Mouse (Mus musculus) Patski (cell line): Measurements from ENCODE around the gene 4632433K11Rik. TPM values are rescaled to one million over a fixed set of nuclear protein-coding genes. Genes with fewer than 3 reads are reported as not detected.
A peak's percentile ranks its signal among the peaks of the same experiment; 100 is the strongest.

Source experiments
- ATAC-seq: fragments of 100-300 bp; one replicate; pipeline ENCODE4 v1.8.0; 2021
- CTCF ChIA-PET: fragments of 350-600 bp; sonication (Branson Sonifier 250); formaldehyde crosslinking; loops from one replicate; lab custom pipeline; 2022; ENCODE audit warnings: inconsistent platforms; lab: Charles Lee
- POLR2A ChIA-PET: fragments of 350-600 bp; sonication (Branson Sonifier 250); formaldehyde crosslinking; loops from one replicate; lab custom pipeline; 2022; ENCODE audit warnings: antibody characterized with exemption, inconsistent platforms; lab: Charles Lee
- DNase-seq: peaks from one replicate; pipeline ENCODE4 v3.0.0-alpha.2; 2011; ENCODE audit warnings: low read depth, low spot score
- H3K27me3 ChIP-seq: fragments of 371-371 bp; one replicate; pipeline ENCODE4 v1.5.1; 2021
- CTCF ChIP-seq: fragments of 100-300 bp; IDR thresholded peaks from one replicate; pipeline ENCODE4 v1.5.1; 2021
- in situ Hi-C: fragments of 300-500 bp; cut with MboI; formaldehyde crosslinking; loops from 3 replicates; pipeline ENCODE4 v1.11.1; 2018; ENCODE audit warnings: low pct_unique_long_range_greater_than_20kb, mixed read lengths
- polyA plus RNA-seq: library from polyadenylated mRNA; unstranded; gene quantifications from one replicate; pipeline ENCODE4 v1.2.3, GENCODE M21; 2021

Gene 4632433K11Rik
- polyA plus RNA-seq, 1 experiment from 2014 or later, result not detected

DNA sequence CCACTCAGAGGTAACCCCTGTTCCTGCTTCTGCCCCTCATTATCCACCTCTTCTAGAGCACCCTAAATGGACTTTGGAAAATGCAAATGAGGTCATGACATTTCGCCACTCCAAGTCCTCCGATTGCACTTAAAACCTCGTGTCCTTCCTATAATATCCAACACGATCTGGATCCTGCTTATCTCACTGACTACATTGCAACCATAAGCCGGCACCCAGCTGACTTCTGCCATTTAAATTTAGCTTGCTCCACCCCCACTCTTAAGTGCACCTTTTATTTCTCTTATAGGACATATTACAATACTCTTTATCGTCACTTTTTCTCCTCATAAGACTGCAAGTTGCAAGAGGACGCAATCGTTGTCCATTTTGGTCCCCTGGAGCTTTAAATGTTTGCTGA, 3.5 kb downstream of the 4632433K11Rik start:
- CTCF ChIA-PET, result interaction anchor here (0.7 kb wide), 1 partner anchor 21 kb away, joined by 3 read pairs; no protein-coding TSS in a partner anchor
- ATAC-seq (no peak), DNase-seq (no peak)
- POLR2A ChIA-PET, result interaction anchor here (1.3 to 1.9 kb wide), 3 partner anchors 12 to 21 kb away, joined by 3 to 15 read pairs (median 5); partner anchors contain the start of genes Ccdc106 and Zfp865
- H3K27me3 ChIP-seq, result no peaks in the 10 kb centered on the region
- TF ChIP-seq CTCF, result no peak
- in situ Hi-C loops, result no loop called here

DNA sequence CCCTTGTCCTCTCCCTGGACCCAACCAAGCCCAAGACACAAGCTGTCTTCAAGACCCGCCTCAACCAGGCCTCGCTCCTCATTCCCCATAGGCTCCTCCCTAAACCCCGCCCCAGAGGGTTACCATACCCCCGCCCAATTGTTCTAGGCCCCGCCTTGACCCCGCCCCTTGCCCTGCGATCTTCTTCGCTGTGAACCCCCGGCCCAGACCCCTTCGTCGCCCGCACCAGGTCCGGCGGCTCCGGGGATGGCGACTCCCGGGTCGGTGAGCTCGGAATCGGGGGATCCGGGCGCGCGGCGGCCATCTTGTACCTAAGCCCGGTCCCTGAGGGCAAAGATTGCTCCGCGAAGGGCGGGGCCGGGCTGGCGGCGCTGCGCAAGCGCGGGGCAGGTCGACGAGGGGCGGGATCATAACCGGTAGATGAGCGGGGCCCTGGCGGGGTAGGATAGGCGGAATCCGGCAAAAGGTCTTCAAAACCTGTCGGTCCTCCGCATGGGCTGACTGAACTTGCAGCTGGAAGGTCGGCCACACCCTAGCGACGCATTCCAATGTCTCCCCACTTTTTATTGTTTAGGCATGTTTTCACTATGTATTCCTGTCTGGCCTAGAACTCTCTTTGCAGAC, 4.3 kb downstream of the 4632433K11Rik start, which contains the start of gene Zfp784:
Gene Zfp784 (minus strand): TSS at position 338 of the 624 bp plus-strand sequence.
- no peak for TF ChIP-seq CTCF
- POLR2A ChIA-PET, result interaction anchor here (0.8 to 3.4 kb wide), 6 partner anchors 11 to 22 kb away, joined by 3 to 15 read pairs (median 4); partner anchors contain the start of genes Ccdc106, Zfp580 and Zfp865
- in situ Hi-C loops, result no loop called here
- CTCF ChIA-PET, result interaction anchor here (0.7 kb wide), 1 partner anchor 22 kb away, joined by 3 read pairs; no protein-coding TSS in a partner anchor
- ATAC-seq (peak; percentile 97), DNase-seq (no peak)
- H3K27me3 ChIP-seq, result no peaks in the 10 kb centered on the region

- H3K27me3 ChIP-seq, result no peaks in the 10 kb centered on the region
- in situ Hi-C loops, result no loop called here
- DNase-seq (no peak), ATAC-seq (no peak)
- CTCF ChIA-PET, result no interaction called here
- POLR2A ChIA-PET, result interaction anchor here (1.5 to 3.4 kb wide), 3 partner anchors 12 to 23 kb away, joined by 5 to 15 read pairs (median 10); partner anchors contain the start of genes Ccdc106, Zfp580 and Zfp865
- TF ChIP-seq CTCF, result no peak
Measured at GRCm38 (mm10) chr7:5038940-5039339, 5.0 kb downstream of the 4632433K11Rik start.

DNA sequence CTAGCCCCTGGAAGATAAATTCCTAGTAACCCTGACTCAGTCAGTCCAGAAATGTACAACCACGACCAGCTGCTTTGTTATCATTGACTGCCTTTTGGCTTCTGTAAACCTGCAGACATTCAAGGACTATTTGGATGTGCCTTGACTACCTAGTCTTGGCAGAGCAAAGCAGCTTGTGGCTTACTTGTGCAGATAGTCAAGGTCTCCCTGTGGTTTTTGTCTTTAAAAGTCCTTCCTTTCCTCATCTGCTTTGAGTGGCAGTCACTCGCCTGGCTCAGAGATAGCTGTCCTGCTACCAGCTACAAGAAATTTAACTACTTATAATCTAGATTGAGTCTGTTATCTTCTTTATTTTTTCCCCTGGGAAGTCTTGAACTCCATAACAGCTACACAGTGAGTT, 11.1 kb downstream of the 4632433K11Rik start:
- no peaks in the 10 kb centered on the region for H3K27me3 ChIP-seq
- ChIA-PET CTCF (interaction anchor here (1.0 kb wide), 1 partner anchor 11 kb away, joined by 3 read pairs; no protein-coding TSS in a partner anchor), POLR2A (no interaction called here)
- ATAC-seq (no peak), DNase-seq (no peak)
- in situ Hi-C loops, result loop anchor here (5.0 kb wide), 1 partner anchor 103 kb away; no protein-coding TSS in a partner anchor
- no peak for TF ChIP-seq CTCF

- ChIA-PET CTCF (interaction anchor here (1.9 kb wide), 1 partner anchor 82 kb away, joined by 6 read pairs; the partner anchor contains the start of gene Sbk2), POLR2A (no interaction called here)
- H3K27me3 ChIP-seq, result no peaks in the 10 kb centered on the region
- ATAC-seq (no peak), DNase-seq (no peak)
- TF ChIP-seq CTCF, result no peak
- in situ Hi-C loops, result loop anchor here (5.0 kb wide), 1 partner anchor 104 kb away; no protein-coding TSS in a partner anchor
Measured at GRCm38 (mm10) chr7:5046112-5046511, 12.2 kb downstream of the 4632433K11Rik start.

- TF ChIP-seq CTCF, result no peak
- ChIA-PET CTCF (interaction anchor here (0.8 to 1.9 kb wide), 6 partner anchors 11 to 108 kb away, joined by 3 to 6 read pairs (median 4); partner anchors contain the start of gene Sbk2), POLR2A (no interaction called here)
- no peaks in the 10 kb centered on the region for H3K27me3 ChIP-seq
- DNase-seq (no peak), ATAC-seq (no peak)
- in situ Hi-C loops, result loop anchor here (5.0 kb wide), 1 partner anchor 105 kb away; no protein-coding TSS in a partner anchor
Measured at GRCm38 (mm10) chr7:5047313-5047712, 13.4 kb downstream of the 4632433K11Rik start.

DNA sequence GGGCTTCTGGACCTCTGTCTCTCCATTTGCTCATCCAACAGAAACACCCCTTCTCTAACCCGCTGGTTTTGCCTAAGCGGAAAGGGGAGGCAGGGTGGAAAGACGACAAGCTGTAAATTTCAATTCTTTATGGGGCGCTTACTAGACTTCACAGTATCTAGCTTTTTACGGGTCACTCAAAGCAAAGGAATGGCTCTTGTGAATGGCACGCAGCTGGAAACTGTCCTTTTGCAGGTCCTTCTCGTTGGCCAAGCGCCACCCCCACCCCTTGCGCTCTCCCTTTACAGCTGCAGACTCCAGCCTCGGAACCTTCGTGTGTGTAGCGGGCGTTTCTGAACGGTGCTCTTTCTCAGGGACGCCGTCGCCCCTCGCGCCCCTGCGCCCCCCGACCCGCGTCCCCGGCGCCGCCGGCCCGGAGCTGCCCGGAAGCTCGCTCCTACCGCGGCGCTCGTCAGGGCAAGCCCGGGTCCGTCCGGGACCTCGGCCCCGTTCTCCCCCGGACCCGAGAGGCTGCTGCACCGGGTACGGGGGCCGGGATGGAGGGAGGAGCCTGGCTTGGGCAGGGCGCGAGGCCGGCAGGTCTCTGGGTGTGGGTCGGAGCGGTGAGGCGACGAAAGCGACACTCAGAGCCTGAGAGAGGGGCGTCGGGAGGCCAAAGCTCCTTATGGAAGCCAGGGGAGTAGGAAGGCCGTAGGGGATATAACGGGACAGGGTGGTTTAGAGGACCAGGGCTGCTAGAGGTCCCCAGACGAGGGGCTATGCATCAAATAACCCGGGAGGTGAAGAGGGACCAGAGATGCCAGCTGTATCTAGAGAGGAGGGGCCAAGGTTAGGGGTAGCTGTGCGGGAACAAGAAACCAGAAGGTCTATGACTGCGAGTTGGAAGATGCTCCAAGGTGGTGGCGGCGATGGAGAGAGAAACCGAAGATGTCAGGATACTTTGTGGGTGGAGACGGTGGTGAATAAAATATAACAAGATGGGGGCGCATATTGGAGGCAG, 17.6 kb downstream of the 4632433K11Rik start, which contains the start of gene Zfp580:
Gene Zfp580 (plus strand): TSS at position 346 of the 1,000 bp plus-strand sequence.
- DNase-seq, result peak; percentile 17
- H3K27me3 ChIP-seq, result no peaks in the 10 kb centered on the region
- in situ Hi-C loops, result loop anchor here (25.0 kb wide), 1 partner anchor 1111 kb away; the partner anchor contains the start of genes Zfp444 and Zfp787
- ChIA-PET CTCF (interaction anchor here (0.7 to 3.9 kb wide), 6 partner anchors 9 to 110 kb away, joined by 3 to 19 read pairs (median 6); partner anchors contain the start of genes 4632433K11Rik and Zfp579), POLR2A (interaction anchor here (0.6 to 2.0 kb wide), 8 partner anchors 9 to 146 kb away, joined by 3 to 10 read pairs (median 4); partner anchors contain the start of genes Gm44973 and Zfp784)
- peak; percentile 80 for ATAC-seq
- TF ChIP-seq CTCF, result no peak

GRCm38 (mm10) chr7:5052438-5052837, 18.5 kb downstream of the 4632433K11Rik start:
- ChIA-PET POLR2A (interaction anchor here (0.6 to 2.0 kb wide), 3 partner anchors 8 to 13 kb away, joined by 3 to 10 read pairs (median 5); partner anchors contain the start of genes U2af2 and Zfp784), CTCF (interaction anchor here (3.4 kb wide), 1 partner anchor 111 kb away, joined by 11 read pairs; no protein-coding TSS in a partner anchor)
- no peak for TF ChIP-seq CTCF
- in situ Hi-C loops, result loop anchor here (25.0 kb wide), 1 partner anchor 1110 kb away; the partner anchor contains the start of genes Zfp444 and Zfp787
- H3K27me3 ChIP-seq, result no peaks in the 10 kb centered on the region
- no peak for DNase-seq
- no peak for ATAC-seq

DNA sequence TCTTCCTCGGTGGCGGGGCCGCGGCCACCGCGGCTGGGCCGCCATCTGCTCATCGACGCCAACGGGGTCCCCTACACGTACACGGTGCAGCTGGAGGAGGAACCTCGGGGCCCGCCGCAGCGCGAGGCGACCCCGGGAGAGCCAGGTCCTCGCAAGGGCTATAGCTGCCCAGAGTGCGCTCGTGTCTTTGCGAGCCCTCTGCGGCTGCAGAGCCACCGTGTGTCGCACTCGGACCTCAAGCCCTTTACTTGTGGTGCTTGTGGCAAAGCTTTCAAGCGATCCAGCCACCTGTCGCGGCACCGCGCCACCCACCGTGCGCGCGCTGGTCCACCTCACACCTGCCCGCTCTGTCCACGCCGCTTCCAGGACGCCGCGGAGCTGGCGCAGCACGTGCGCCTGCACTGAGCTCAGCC, 19.0 kb downstream of the 4632433K11Rik start:
- ChIA-PET CTCF (no interaction called here), POLR2A (interaction anchor here (1.1 kb wide), 1 partner anchor 9 kb away, joined by 5 read pairs; the partner anchor contains the start of gene U2af2)
- no peaks in the 10 kb centered on the region for H3K27me3 ChIP-seq
- in situ Hi-C loops, result loop anchor here (25.0 kb wide), 1 partner anchor 1109 kb away; the partner anchor contains the start of genes Zfp444 and Zfp787
- no peak for DNase-seq
- no peak for ATAC-seq
- no peak for TF ChIP-seq CTCF
